Mouse (Mus musculus) thymus, postnatal 36 days (tissue): Measurements from ENCODE around the gene Rasip1.
"Not testable (repeated sequence)": the region's sequence is repeated elsewhere in the genome, so short reads cannot be mapped to it uniquely, and the experiment has no call there.

Source experiments
- DNase-seq, 2 experiments: peaks; one replicate each; pipeline ENCODE4 v3.0.0; 2022; ENCODE audit warnings: mixed read lengths in 2 of 2

Gene Rasip1

DNA sequence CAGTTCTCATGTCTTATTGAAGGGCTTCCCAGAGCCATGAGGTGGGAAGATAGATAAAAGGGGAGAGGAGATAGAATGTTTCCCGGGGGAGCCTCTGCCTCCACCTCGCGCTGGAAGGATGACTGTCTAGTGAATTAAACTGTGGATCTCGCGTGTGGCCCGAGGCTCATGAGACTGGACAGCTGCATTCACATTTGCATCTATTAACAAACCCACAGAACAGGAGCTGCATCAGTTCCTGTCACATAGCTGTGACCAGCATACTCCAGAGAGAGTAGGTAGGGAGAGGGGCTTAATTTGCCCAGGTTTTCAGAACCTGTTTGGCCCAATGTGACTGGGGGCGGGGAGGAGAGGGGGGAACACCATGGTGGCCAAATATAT, 18.3 kb downstream of the Rasip1 start:
- no peak for DNase-seq

GRCm38 (mm10) chr7:45646671-45647070, 19.4 kb downstream of the Rasip1 start:
- DNase-seq: no peak

DNA sequence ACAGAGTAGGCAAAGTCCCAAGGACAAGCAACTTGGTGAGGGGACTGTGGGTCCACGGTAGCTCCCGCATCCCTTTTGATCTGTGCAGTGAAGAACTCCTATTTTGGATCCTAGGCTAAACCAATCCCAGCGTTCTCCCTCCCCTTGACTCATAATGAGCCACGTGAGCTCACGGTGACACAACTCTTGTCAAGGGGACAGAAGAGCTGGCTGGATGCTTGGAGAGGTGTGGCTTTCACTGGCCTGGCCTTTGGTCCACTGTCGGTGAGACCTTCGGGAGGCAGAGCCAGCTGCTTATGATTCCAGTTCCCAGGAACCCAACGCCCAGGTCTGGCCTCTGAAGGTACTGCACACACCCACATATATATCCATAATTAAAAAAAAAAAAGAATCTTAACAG, 22.1 kb downstream of the Rasip1 start:
- no peak for DNase-seq

- DNase-seq: not testable (repeated sequence)
These were observed 23.2 kb downstream of the Rasip1 start for GRCm38 (mm10) chr7:45650484-45650883.

DNA sequence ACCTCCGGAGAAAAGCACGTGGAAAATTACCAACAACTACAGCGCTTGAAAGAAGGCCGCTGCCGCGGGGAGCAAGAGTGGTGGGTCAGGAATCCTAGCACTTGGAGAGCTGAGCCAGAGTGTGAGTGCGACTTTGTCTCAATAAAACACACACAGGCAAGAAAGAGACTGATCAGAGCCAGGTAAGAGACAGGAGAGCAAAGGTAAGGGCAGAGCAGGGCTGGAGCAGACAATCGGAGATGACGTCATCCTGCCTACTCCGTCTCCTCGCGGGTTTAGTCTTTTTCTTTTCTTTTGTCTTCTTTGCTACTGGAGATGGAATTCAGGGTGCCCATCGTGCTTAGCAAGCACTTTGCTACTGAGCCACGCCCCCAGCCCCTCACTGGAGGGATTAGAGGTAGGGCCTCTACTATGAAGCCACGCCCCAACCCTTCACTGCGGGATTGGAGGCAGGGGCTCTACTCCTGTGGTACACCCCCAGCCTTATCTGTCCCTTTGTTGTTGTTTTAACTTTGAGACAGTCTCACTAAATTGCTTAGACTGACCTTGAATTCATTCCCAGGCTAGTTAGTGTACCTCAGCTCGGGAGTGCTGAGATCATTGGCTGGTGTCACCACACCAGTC, 27.2 kb downstream of the Rasip1 start:
- DNase-seq: no peak

DNA sequence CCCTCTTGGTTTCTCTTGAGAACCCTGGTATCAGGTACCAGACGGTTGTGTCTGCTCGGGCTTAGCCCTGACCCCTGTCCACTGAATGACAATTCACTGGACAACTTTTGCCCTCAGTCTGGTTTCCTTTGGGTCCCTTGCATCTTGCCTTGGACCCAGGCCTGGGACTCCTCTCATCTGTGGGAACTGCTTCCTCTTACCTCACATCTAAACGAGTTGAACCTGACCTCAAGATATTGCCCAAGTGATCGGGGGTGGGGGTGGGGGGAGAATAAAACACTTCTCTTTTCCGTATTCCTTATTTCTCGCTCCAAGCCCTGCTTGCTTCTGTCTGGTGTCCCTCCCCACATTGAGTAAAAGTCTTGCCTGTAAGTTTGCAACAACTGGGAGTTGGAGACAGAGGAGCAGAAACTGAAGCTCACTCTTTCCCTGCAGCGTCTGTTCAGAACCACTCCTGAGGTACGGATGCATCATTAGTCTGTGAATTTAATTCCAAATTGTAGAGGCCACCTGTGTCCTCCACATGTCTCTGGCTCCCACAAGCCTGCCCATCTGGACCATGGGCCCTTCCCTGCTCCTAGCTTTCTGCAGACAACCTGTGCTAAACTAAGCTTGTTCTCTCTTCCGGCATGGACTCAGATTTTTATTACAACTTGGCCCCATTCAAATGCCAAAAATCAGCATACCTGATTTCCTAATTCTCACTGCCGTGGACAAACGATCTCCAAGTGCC, 33.6 kb downstream of the Rasip1 start:
- DNase-seq: no peak

GRCm38 (mm10) chr7:45661702-45662101, 34.4 kb downstream of the Rasip1 start:
- not testable (repeated sequence) for DNase-seq

GRCm38 (mm10) chr7:45665303-45666138, 38.2 kb downstream of the Rasip1 start:
- no peak for DNase-seq

GRCm38 (mm10) chr7:45666161-45666560, 38.9 kb downstream of the Rasip1 start, which contains the start of gene Fut2:
Fut2 (minus strand) TSS chr7:45666394.
- no peak for DNase-seq

- no peak for DNase-seq
These were observed 40.5 kb downstream of the Rasip1 start for GRCm38 (mm10) chr7:45667761-45668160.

GRCm38 (mm10) chr7:45668921-45669320, 41.6 kb downstream of the Rasip1 start:
- no peak for DNase-seq

DNA sequence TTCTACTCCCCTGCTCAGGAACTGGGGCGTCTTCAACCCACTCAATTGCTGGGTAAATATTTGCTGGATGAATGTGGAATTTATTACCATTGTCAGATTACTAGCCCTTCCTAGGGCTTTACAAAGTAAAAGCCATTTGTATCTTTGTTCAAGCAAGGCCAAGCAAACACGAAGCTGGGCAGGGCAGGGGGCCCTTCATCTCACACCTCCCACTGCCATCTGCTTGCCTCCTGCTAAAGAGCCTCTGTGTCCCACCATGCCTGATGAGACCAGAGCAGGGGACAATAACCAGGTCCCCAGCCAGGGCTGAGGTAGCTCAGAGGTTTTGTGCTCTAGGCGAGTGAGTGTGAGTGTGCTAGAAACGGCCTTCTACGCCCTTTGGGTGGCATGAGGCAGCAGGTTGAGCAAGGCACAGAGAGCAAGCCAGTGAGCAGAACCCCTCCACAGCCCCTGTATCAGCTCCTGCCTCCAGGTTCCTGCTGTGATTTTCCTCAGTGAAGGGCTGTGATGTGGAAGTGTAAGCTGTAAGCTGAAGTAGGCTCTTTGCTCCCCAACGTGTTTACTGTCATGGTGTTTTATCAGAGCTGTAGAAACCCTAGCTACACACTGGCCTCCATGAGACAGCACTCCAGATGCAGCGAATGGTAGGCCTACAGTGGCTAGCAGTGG, 50.5 kb downstream of the Rasip1 start:
- DNase-seq: no peak

GRCm38 (mm10) chr7:45678513-45678912, 51.2 kb downstream of the Rasip1 start:
- DNase-seq: no peak

DNA sequence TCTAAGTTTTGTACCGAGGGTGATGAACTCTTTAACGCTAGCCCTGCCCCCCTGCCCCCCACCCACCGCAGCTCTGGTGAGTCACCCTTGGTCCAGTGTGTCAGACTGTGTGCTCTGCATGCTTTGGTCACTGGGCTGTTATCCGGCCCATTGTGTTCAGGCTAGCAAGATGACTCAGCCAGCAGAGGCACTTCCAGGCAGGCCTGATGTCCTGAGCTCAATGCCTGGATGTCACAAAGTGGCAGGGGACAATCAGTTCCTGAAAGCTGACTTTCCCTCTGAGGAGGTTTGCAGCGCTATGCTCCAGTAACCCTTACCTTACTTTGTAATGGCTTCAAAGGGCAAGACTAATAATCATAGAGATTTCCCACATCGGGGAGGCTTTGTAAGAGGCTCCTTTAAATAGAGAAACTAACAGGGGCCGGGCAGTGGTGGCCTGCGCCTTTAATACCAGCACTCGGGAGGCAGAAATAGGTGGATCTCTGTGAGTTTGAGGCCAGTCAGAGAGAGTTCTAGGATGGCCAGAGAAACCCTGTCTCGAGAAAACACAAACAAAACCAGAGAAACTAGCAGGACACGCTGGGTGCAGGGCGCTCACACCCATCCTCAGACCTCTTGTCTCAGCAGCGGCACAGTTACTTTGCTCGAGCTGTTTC, 52.8 kb downstream of the Rasip1 start:
- no peak for DNase-seq

DNA sequence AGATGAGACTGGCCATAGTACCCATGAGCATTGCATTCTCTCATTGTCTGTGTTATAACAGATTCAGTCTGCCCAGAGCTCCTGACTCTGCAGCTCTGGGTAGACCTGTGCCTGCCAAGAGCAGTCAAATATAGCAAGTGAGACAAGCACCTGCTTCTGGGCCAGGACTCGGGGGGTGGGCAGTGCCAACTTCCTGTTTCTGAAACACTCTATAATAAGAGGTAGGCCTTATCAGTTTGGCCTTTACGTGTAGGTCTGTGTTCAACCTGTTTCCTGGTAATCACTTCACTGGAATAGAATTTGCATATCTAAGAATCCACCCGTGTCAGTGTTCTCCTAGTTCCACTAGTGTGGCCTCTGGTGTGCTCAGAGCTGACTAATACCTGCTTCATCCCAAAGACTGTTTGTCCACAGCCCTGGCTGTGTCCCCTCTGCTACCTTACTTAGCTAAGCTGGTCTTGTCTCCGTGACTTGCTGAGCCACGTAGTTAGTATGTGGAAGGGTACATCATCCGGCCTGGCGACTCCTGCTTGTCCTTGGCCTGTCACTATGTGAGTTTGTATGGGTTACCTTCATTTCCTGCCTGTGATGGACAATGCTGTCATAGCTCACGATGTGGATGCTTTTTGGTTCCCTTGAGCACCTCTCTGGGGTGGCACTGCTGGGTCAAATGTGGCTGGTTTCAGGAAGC, 53.9 kb downstream of the Rasip1 start:
- no peak for DNase-seq

- DNase-seq: peak; percentile 81 to 83
These were observed 55.1 kb downstream of the Rasip1 start for GRCm38 (mm10) chr7:45682144-45683126.

DNA sequence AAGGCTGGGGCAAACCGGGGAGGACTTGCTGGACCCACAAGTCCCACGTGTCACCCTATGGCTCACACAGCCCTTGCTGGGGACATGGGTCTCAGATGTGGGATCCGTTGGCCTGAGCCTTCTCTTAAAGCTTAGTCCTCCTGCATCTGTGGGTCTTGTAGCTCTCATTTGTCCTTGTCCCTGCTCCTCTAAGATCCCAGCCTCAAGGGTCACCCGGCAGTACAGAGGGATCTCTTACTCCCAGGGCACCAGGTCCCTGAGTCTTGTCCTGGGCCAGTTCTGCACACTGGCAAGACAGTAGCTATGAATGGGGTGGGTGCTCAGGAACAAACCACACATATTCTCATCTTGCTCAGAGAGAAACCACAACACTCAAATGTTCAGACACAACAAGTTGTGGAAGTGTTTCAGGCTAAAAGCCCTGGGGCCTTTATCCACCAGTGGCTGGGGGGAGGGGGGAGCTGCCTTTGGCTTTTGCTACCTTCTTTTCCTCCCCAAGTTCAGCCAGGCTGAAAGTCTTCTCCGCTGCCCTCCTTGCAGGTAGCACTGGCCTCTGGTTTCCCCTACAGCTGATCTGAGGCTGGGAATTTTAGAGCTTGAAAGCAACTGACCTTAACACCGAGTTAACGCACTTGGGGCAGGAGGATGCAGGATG, 56.2 kb downstream of the Rasip1 start, which contains the start of gene Ntn5:
Gene Ntn5 (plus strand): TSS at position 627 of the 655 bp plus-strand sequence.
- DNase-seq: no peak

- DNase-seq: no peak
These were observed 58.5 kb downstream of the Rasip1 start for GRCm38 (mm10) chr7:45685811-45686210.

- DNase-seq: no peak
These were observed 59.6 kb downstream of the Rasip1 start for GRCm38 (mm10) chr7:45686841-45687240.
